Mouse (Mus musculus) small intestine, adult 10 weeks (tissue): ENCODE measurements around the gene Entpd6. TPM values are rescaled to one million over a fixed set of nuclear protein-coding genes. Genes with fewer than 3 reads are reported as not detected.

ENCODE experiments used
- polyA plus RNA-seq: library from polyadenylated mRNA; stranded (reverse); fragments of 350-450 nt; fragmentation: Illumina TruSeq; extraction: RNeasy Lipid Tissue Mini Kit (QIAGEN cat#74804); gene quantifications from one replicate; pipeline ENCODE4 v1.2.3, GENCODE M21; 2014; ENCODE audit warnings: low replicate concordance

Gene Entpd6
- 0.93 TPM for polyA plus RNA-seq

DNA sequence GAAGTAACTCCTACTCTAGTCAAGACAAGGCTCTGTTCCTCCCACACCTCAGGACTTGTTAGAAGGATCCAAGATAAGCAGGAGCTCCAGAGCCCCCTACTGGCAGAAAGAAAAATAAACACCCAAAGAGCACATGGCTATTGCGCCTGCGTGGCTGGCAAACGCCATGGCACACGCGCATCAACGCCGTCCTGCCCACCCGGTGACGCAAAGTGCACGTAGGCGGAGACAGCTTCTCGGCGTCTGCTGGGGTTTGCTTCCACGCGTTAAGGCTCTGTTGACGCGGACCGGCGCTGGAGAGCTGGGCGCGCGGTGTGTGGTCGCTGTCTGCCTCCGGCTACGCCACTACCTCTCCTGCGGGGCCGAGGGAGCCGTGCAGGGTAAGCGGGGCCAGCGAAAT lies at the start of gene Entpd6:
Gene Entpd6 (plus strand): TSS at position 189 of the 400 bp plus-strand sequence.

DNA sequence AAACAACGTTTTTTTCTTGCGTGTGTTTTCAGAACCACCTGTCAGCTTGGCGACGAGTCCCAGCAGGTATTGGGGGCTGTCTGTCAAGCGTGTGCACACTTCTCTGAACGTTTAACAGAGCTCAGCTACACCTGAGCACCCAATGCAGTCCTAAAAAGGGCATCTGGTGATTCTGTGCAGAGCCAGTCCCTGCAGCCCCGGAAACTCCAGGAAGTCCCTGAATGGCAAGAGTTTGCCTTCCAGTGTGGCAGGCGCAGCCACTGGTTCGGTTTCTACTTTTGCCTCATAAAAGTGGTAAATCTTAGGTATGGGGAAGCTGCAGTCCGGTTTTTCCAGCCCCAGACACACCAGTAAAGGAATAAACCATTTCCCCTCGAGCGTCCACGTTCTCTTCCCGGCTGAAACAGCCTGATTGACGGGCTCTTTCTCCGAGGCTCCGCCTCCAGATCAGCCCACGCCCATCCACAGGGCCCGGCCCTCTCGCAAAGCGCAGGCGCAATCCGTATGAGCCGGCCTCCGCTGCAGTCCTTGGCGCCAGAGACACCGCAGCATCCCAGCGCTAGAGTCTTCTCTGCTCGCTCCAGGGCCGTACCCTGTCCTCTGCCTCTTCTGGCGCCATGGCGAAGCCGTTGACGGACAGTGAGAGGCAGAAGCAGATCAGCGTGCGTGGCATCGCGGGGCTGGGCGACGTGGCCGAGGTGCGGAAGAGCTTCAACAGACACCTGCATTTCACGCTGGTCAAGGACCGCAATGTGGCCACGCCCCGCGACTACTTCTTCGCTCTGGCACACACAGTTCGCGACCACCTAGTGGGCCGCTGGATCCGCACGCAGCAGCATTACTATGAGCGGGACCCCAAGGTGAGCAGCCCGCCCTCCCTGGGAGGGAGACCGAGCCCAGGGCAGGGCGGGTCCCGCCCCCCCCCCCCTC lies 37.7 kb downstream of the Entpd6 start, which contains the start of gene Pygb:
Gene Pygb (plus strand): TSS at position 485 of the 930 bp plus-strand sequence.

Other genes starting within 250 kb of the Entpd6 start
- gene Cst7, start 178.6 kb upstream of the Entpd6 start, polyA plus RNA-seq = 1.7 TPM
- gene Apmap, start 140.5 kb upstream of the Entpd6 start, polyA plus RNA-seq = 31.7 TPM
- 12.5 TPM for gene Acss1, start 80.5 kb upstream of the Entpd6 start, polyA plus RNA-seq
- not detected for gene Vsx1, start 59.7 kb upstream of the Entpd6 start, polyA plus RNA-seq
- 2.9 TPM for gene Pygb, start 37.7 kb downstream of the Entpd6 start, polyA plus RNA-seq
- gene Abhd12, start 155.7 kb downstream of the Entpd6 start, polyA plus RNA-seq = 156 TPM
- 11.2 TPM for gene Gins1, start 156.4 kb downstream of the Entpd6 start, polyA plus RNA-seq